Mouse (Mus musculus) thymus, adult 2 months (tissue): ENCODE data around the gene Kctd7.

Source experiments
- CTCF ChIP-seq: fragments of 200-500 bp; IDR thresholded peaks from 2 replicates; pipeline ENCODE4 v1.5.1; 2012; ENCODE audit warnings: mild to moderate bottlenecking, control low read depth, low read length, moderate library complexity, borderline replicate concordance; ENCODE audit not compliant: control insufficient read depth, poor library complexity, insufficient read depth; ENCODE audit errors: extremely low read depth
- POLR2A ChIP-seq: fragments of 200-500 bp; IDR thresholded peaks from 2 replicates; pipeline ENCODE4 v1.6.1; 2012; ENCODE audit warnings: mild to moderate bottlenecking, low read length, control low read depth, moderate library complexity; ENCODE audit not compliant: control insufficient read depth, poor library complexity, insufficient read depth; ENCODE audit errors: extremely low read depth

GRCm38 (mm10) chr5:130141138-130141537 is 3.5 kb upstream of the Kctd7 start:
- TF ChIP-seq CTCF (no peak), POLR2A (no peak)
